Mouse (Mus musculus) thymus, adult 2 months (tissue): Measurements from ENCODE around the gene Defb47. TPM values are rescaled to one million over a fixed set of nuclear protein-coding genes. Genes with fewer than 3 reads are reported as not detected.

Experiments
- DNase-seq: peaks from one replicate; pipeline ENCODE4 v3.0.0; 2021
- H3K27ac ChIP-seq: fragments of 200-500 bp; 2 replicates; pipeline ENCODE4 v1.5.1; 2012; ENCODE audit warnings: low read length, control low read depth; ENCODE audit not compliant: control insufficient read depth, insufficient read depth
- H3K27me3 ChIP-seq: fragments of 200-500 bp; 2 replicates; pipeline ENCODE4 v1.6.1; 2012; ENCODE audit warnings: mild to moderate bottlenecking, low read length, moderate library complexity, mixed read lengths; ENCODE audit not compliant: control insufficient read depth, insufficient read depth
- H3K36me3 ChIP-seq: fragments of 200-500 bp; 2 replicates; pipeline ENCODE4 v1.6.1; 2012; ENCODE audit warnings: mild to moderate bottlenecking, low read length, moderate library complexity; ENCODE audit not compliant: control insufficient read depth, insufficient read depth
- H3K4me1 ChIP-seq: fragments of 200-500 bp; replicated peaks from 2 replicates; pipeline ENCODE4 v1.6.1; 2012; ENCODE audit warnings: low read length; ENCODE audit not compliant: control insufficient read depth, insufficient read depth
- H3K4me3 ChIP-seq: fragments of 200-500 bp; 2 replicates; pipeline ENCODE4 v1.5.1; 2012; ENCODE audit warnings: mild to moderate bottlenecking, low read length, control low read depth, moderate library complexity; ENCODE audit not compliant: control insufficient read depth, insufficient read depth
- CTCF ChIP-seq: fragments of 200-500 bp; IDR thresholded peaks from 2 replicates; pipeline ENCODE4 v1.5.1; 2012; ENCODE audit warnings: mild to moderate bottlenecking, control low read depth, low read length, moderate library complexity, borderline replicate concordance; ENCODE audit not compliant: control insufficient read depth, poor library complexity, insufficient read depth; ENCODE audit errors: extremely low read depth
- POLR2A ChIP-seq: fragments of 200-500 bp; IDR thresholded peaks from 2 replicates; pipeline ENCODE4 v1.6.1; 2012; ENCODE audit warnings: mild to moderate bottlenecking, low read length, control low read depth, moderate library complexity; ENCODE audit not compliant: control insufficient read depth, poor library complexity, insufficient read depth; ENCODE audit errors: extremely low read depth
- WGBS: fragments of 180-500 bp; shearing (Covaris S2); methylation state at CpG from one replicate; pipeline ENCODE4 v1.1.7; 2018; 5-methylcytosine and 5-hydroxymethylcytosine counted together
- polyA plus RNA-seq: library from polyadenylated mRNA; depleted of rRNA; stranded (reverse); fragments of >200 nt; gene quantifications from 2 replicates; pipeline ENCODE4 v1.2.3, GENCODE M21; 2012

Defb47 gene
- polyA plus RNA-seq, 1 experiment = not detected

DNA sequence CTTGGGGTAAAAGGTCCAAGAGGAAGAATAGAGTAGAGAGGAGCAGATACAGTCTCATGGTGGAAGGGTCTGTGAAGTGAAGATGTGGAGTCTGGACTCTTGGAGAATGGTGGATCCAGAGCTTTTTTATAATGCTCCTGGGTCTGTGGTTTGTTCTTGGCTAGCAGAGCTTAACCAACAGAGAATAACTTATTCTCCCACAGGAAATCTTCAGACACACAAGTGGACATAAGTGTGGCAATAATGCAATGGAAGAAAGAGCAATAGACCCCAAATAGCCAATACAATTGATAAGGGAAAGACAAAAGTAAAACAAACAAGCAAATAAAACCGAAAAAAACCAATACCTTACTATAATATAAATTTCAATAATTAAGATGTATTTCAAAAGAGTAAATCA lies 13.5 kb upstream of the Defb47 start, which contains the start of gene Defb48:
Gene Defb48 (minus strand): TSS at position 101 of the 400 bp plus-strand sequence.
- no peak for TF ChIP-seq CTCF
- no peak for TF ChIP-seq POLR2A
- Histone ChIP-seq H3K36me3 (no peaks in the 10 kb centered on the region), H3K4me1 (no peaks in the 10 kb centered on the region), H3K27me3 (no peaks in the 10 kb centered on the region; the same call in 1 of the 2 replicates), H3K27ac (no peak within 1 kb of the TSS), H3K4me3 (no peak within 1 kb of the TSS)
- DNase-seq = no peak
- WGBS = 85% methylated on average over 1 of the region's 1 CpGs

DNA sequence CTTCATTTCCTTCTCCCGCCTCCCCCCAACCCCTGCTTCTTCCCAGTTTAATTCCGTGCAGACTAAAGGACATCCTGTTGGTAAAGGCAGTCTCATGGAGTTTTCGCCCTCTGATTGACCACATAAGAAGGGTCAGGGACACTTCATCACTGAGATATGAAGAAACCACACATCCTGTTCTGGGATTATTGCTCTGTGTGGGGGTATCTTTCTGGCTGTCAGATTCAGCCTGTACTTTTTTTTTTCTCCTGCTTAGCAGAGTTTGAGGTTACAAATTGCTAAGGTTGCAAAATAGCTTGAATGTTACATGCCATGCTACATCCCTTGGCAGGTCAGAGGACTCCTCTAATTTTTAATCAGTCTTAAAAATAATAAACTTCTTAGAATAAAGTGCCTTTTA lies 6.6 kb upstream of the Defb47 start:
- Histone ChIP-seq H3K36me3 (no peaks in the 10 kb centered on the region), H3K4me3 (no peak overlapping the region), H3K27me3 (no peaks in the 10 kb centered on the region; the same call in 1 of the 2 replicates), H3K27ac (no peak overlapping the region), H3K4me1 (0 out of 2 replicates have a peak, but pooled peaks cover 3% of the 10 kb centered on the region)
- no peak for TF ChIP-seq POLR2A
- no peak for TF ChIP-seq CTCF
- DNase-seq = no peak
- 12% methylated on average over 3 of the region's 3 CpGs for WGBS

DNA sequence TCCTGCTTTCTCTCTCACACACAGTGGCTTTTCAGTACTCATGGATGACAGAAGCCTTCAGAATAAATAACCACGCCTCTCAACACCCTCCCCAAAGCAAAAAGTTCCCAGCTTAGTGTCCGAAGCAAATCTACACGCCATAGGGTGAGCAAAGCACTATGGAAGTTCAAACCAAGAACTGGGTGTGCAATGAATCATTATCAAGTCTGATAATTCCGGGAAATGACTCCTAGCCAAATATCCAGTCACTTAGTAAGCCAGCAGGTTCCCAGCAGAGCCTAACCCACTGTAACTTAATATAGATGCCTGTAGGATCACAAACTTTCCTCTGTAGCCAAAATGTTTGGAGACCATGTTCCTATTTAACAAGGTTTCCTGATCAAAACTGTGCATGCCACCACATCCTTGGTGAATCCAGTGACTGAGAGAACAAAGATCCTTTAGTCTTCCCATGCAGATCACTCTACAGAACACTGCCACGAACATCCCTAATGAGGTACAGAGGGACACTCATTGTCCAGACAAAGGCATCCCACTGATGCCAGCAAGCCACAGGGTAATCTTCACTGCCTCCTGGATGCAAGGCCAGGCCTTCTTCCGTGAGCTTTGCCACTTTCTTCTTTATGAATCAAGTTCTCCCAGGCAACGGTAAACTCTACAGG lies 5.9 kb upstream of the Defb47 start:
- DNase-seq = no peak
- no peaks in the 10 kb centered on the region; the same call in 1 of the 2 replicates for H3K27me3 ChIP-seq
- no peak overlapping the region for H3K27ac ChIP-seq
- 89% methylated on average over 7 of the region's 7 CpGs for WGBS
- TF ChIP-seq CTCF (no peak), POLR2A (no peak)
- H3K36me3 ChIP-seq = no peaks in the 10 kb centered on the region
- H3K4me3 ChIP-seq = no peak overlapping the region
- 0 out of 2 replicates have a peak, but pooled peaks cover 3% of the 10 kb centered on the region for H3K4me1 ChIP-seq

DNA sequence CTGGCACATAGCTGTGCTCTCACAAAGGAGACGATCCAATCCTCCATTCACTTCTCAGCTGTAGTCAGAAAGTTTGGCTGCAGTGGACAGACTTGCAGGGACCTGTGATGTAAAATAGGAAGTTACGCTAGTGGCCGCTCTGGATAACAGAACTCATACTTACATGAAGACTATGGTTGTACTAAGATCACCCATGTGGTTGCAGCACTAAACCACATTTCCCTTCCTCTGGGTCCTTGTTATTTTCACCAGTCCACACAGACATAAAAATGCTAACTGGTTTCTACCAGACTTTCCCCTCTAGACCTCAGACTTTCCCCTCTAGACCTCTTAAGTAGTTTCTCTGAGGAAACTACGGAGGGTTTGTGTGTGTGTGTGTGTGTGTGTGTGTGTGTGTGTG lies 1.1 kb downstream of the Defb47 start:
- no peaks in the 10 kb centered on the region for H3K4me1 ChIP-seq
- WGBS = 12% methylated on average over 4 of the region's 4 CpGs

DNA sequence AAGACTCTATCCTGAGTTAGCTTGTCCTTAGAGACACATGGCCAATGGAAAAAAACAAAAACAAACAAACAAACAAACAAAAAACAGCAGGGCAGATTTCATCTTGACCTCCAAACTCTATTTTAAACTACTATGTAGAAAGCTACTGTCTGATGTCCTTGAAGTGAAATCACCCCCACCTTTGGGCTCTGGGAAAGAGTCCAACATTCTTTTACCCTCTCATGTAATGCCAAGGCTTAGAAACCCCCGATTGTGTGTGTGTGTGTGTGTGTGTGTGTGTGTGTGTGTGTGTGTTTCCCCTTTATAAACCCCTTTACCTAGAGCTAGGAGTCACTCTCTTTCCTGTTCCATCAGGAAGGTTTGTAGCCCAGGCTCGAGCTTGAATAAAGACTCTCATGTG lies 4.7 kb downstream of the Defb47 start:
- DNase-seq = no peak
- H3K27me3 ChIP-seq = no peaks in the 10 kb centered on the region
- H3K4me1 ChIP-seq = no peaks in the 10 kb centered on the region
- H3K36me3 ChIP-seq = no peaks in the 10 kb centered on the region
- H3K4me3 ChIP-seq = no peak overlapping the region
- H3K27ac ChIP-seq = no peak overlapping the region
- WGBS = 38% methylated on average over 2 of the region's 2 CpGs
- TF ChIP-seq POLR2A = no peak
- TF ChIP-seq CTCF = no peak

More for the DNA sequence above, 1.1 kb downstream of the Defb47 start:
- TF ChIP-seq CTCF (no peak), POLR2A (no peak)
- Histone ChIP-seq H3K36me3 (no peaks in the 10 kb centered on the region), H3K27ac (no peak overlapping the region), H3K4me3 (no peak overlapping the region), H3K27me3 (no peaks in the 10 kb centered on the region)
- DNase-seq = no peak

DNA sequence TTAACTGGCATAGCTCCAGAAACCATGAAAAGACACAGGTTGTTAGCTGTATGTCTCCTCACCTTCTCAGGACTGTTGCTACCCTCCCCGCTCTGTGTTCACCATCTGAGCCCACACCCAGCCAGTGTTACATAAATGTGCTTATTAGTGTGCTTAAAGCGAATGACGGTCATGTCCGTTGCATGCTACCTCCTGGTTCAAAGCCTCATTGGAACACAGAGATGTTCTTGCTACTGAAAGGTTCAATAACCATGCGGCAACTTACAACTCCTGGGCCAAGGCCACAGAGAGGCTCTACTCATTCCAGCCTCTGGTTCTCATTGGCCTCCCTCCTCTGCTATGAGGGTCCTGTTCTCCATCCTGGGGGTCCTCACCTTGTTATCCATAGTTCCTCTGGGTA lies 13.6 kb downstream of the Defb47 start, which contains the start of gene Defb43:
Gene Defb43 (plus strand): TSS at position 301 of the 400 bp plus-strand sequence.
- no peaks in the 10 kb centered on the region for H3K4me1 ChIP-seq
- WGBS = 94% methylated on average over 5 of the region's 5 CpGs
- TF ChIP-seq POLR2A = no peak
- no peak for TF ChIP-seq CTCF

More for the DNA sequence above, 13.6 kb downstream of the Defb47 start, which contains the start of gene Defb43:
- Histone ChIP-seq H3K36me3 (no peaks in the 10 kb centered on the region), H3K27ac (no peak within 1 kb of the TSS), H3K4me3 (no peak within 1 kb of the TSS), H3K27me3 (no peaks in the 10 kb centered on the region)
- no peak for DNase-seq
